Mouse (Mus musculus): ENCODE measurements at regions not wholly inside any gene's neighbourhood (a gene's known extent, or its start where the extent isn't known, plus 50 kb on each side); places are given as distances from the start of the nearest gene placed in this dataset.

DNA sequence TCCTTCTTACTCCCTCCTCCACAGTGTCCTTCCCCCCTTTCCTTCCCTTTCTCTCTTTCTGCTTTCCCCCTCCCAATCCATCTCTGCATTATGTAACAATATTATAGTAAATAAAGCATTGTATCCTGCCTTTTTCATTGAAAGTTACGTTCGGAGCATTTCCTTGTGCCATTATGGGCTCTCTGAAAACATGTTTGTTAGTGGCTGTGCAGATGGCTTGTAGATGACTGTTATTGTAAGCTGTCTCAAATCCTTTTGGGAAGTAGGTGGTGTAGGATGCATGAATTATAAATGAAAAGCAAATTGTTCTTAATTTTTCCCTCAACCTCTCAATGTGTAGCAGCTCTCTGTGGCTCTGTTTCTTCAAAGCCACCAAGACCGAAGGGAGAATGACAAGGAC, 66.0 kb upstream of the Gpr139 start:
- no peak overlapping the region for H3K9ac ChIP-seq (ENCODE audit: low read depth, low read length, severe bottlenecking)
- H3K27me3 ChIP-seq (ENCODE audit: control insufficient read depth, insufficient read depth, low read length): no peaks in the 10 kb centered on the region
- H3K4me1 ChIP-seq (ENCODE audit: control insufficient read depth, insufficient read depth, low read length): no peaks in the 10 kb centered on the region
- TF ChIP-seq POLR2A (IDR thresholded peaks at IDR 0.05; ENCODE audit: borderline replicate concordance, extremely low read depth, insufficient read depth, insufficient read length): no peak
- H3K9me3 ChIP-seq (ENCODE audit: control insufficient read depth, low read length): no peaks in the 10 kb centered on the region
- ATAC-seq (ENCODE audit: low FRiP score, low read depth): no peak
- no peak overlapping the region for H3K27ac ChIP-seq (replicated peaks; ENCODE audit: low read depth, low read length)
- H3K4me2 ChIP-seq (replicated peaks; ENCODE audit: low read depth, low read length, severe bottlenecking): no peak overlapping the region
- 89% methylated on average over 3 of the region's 3 CpGs for WGBS
- no peak for DNase-seq (ENCODE audit: low spot score)
- H3K4me3 ChIP-seq (replicated peaks; ENCODE audit: low read length): no peak overlapping the region
- H3K36me3 ChIP-seq (ENCODE audit: control insufficient read depth, insufficient read depth, low read length): no peaks in the 10 kb centered on the region

DNA sequence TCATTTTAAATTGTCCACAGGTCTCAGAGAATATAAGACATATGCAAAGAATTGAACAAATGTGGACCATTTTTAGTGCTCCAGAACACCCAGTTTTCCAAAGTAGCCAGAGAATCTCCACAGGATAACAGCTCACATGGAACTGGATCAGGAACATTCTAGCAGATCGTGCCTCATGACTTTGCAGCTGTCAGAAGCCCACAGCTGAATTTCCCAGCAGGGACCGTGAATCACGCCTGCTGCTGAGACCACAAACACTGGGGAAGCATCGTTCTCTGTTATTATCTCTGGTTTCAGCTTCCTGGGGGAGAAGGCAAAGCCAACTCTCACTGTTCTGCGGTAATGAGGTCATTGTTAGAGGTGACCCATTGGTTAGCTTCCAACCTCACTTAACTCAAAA, 60.4 kb upstream of the Gpr139 start:
- Histone ChIP-seq H3K27ac (replicated peaks; ENCODE audit: low read depth, low read length) (no peak overlapping the region), H3K36me3 (ENCODE audit: control insufficient read depth, insufficient read depth, low read length) (no peaks in the 10 kb centered on the region), H3K9me3 (ENCODE audit: control insufficient read depth, low read length) (no peaks in the 10 kb centered on the region), H3K27me3 (ENCODE audit: control insufficient read depth, insufficient read depth, low read length) (no peaks in the 10 kb centered on the region), H3K4me2 (replicated peaks; ENCODE audit: low read depth, low read length, severe bottlenecking) (no peak overlapping the region), H3K4me3 (replicated peaks; ENCODE audit: low read length) (no peak overlapping the region), H3K9ac (ENCODE audit: low read depth, low read length, severe bottlenecking) (no peak overlapping the region), H3K4me1 (ENCODE audit: control insufficient read depth, insufficient read depth, low read length) (no peaks in the 10 kb centered on the region)
- no peak for ATAC-seq (ENCODE audit: low FRiP score, low read depth)
- 77% methylated on average over 5 of the region's 5 CpGs for WGBS
- no peak for DNase-seq (ENCODE audit: low spot score)
- TF ChIP-seq POLR2A (IDR thresholded peaks at IDR 0.05; ENCODE audit: borderline replicate concordance, extremely low read depth, insufficient read depth, insufficient read length): no peak

DNA sequence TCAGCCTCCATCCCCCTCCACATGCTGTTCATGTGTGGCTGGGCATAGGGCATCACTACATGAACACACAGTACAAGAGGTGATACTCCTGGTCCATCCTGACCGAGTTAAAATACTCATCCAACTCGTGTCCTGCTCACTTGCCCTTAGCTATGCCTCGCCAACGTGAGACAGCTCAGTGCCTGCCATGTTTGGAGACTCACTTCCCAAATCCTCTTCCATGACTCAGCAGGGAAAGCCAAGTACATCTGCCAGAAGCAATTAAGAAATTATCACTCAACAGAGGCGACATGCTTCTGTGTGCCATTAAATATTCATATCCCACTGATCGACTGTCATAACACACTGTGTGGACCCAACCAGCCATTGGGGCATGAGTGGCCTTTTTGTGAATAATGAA, 51.9 kb upstream of the Gpr139 start:
- no peak for ATAC-seq (ENCODE audit: low FRiP score, low read depth)
- 80% methylated on average over 6 of the region's 6 CpGs for WGBS
- Histone ChIP-seq H3K9me3 (ENCODE audit: control insufficient read depth, low read length) (no peaks in the 10 kb centered on the region), H3K4me1 (ENCODE audit: control insufficient read depth, insufficient read depth, low read length) (no peaks in the 10 kb centered on the region), H3K4me2 (replicated peaks; ENCODE audit: low read depth, low read length, severe bottlenecking) (no peak overlapping the region), H3K27ac (replicated peaks; ENCODE audit: low read depth, low read length) (no peak overlapping the region), H3K9ac (ENCODE audit: low read depth, low read length, severe bottlenecking) (no peak overlapping the region), H3K4me3 (replicated peaks; ENCODE audit: low read length) (no peak overlapping the region), H3K27me3 (ENCODE audit: control insufficient read depth, insufficient read depth, low read length) (no peaks in the 10 kb centered on the region), H3K36me3 (ENCODE audit: control insufficient read depth, insufficient read depth, low read length) (no peaks in the 10 kb centered on the region)
- TF ChIP-seq POLR2A (IDR thresholded peaks at IDR 0.05; ENCODE audit: borderline replicate concordance, extremely low read depth, insufficient read depth, insufficient read length): no peak
- DNase-seq (ENCODE audit: low spot score): no peak

Data from limb, embryonic 14.5 days (tissue).